Mouse (Mus musculus) lung, adult 2 months (tissue): ENCODE measurements around the gene Ykt6.

Experiments
- CTCF ChIP-seq: fragments of 200-500 bp; IDR thresholded peaks from 2 replicates; pipeline ENCODE4 v1.5.1; 2011; ENCODE audit warnings: mild to moderate bottlenecking, low read length, control low read depth; ENCODE audit not compliant: insufficient read depth
- POLR2A ChIP-seq: fragments of 200-500 bp; IDR thresholded peaks from 2 replicates; pipeline ENCODE4 v1.6.1; 2011; ENCODE audit warnings: low read depth, mild to moderate bottlenecking, control low read depth, low read length, borderline replicate concordance; ENCODE audit errors: extremely low read depth

GRCm38 (mm10) chr11:5980561-5980960 is 25.1 kb downstream of the Ykt6 start:
- TF ChIP-seq CTCF (no peak), POLR2A (no peak)
